Mouse (Mus musculus) mesoderm, embryonic 11.5 days (tissue): ENCODE measurements around the gene Hal.
"Not testable (repeated sequence)": the region's sequence is repeated elsewhere in the genome, so short reads cannot be mapped to it uniquely, and the experiment has no call there.

Source experiments
- DNase-seq: peaks from one replicate; pipeline ENCODE4 v3.0.0-alpha.2; 2012; ENCODE audit warnings: low read depth, low spot score

The Hal gene

GRCm38 (mm10) chr10:93515927-93516326, 27.4 kb downstream of the Hal start:
- no peak for DNase-seq

GRCm38 (mm10) chr10:93517754-93518153, 29.2 kb downstream of the Hal start:
- DNase-seq = no peak

GRCm38 (mm10) chr10:93518186-93518585, 29.6 kb downstream of the Hal start:
- DNase-seq = no peak

- DNase-seq = no peak
These were observed 30.1 kb downstream of the Hal start for GRCm38 (mm10) chr10:93518620-93519019.

- DNase-seq = no peak
These were observed 30.6 kb downstream of the Hal start for GRCm38 (mm10) chr10:93519159-93519558.

GRCm38 (mm10) chr10:93519756-93520155, 31.2 kb downstream of the Hal start:
- DNase-seq = no peak

- no peak for DNase-seq
These were observed 32.4 kb downstream of the Hal start for GRCm38 (mm10) chr10:93520994-93521393.

GRCm38 (mm10) chr10:93525329-93525728, 36.8 kb downstream of the Hal start:
- DNase-seq = no peak

- DNase-seq = no peak
These were observed 49.7 kb downstream of the Hal start for GRCm38 (mm10) chr10:93538287-93538686.

- no peak for DNase-seq
These were observed 50.2 kb downstream of the Hal start for GRCm38 (mm10) chr10:93538818-93539217.

- DNase-seq = peak; percentile 85
These were observed 51.3 kb downstream of the Hal start, which contains the start of gene Amdhd1 for GRCm38 (mm10) chr10:93539775-93540430. Amdhd1 (minus strand) TSS chr10:93540033.

- no peak for DNase-seq
These were observed 52.1 kb downstream of the Hal start, which contains the start of gene Ccdc38 for GRCm38 (mm10) chr10:93540431-93541210. Ccdc38 (plus strand) TSS chr10:93540632.

- DNase-seq = no peak
These were observed 53.0 kb downstream of the Hal start for GRCm38 (mm10) chr10:93541585-93541984.

GRCm38 (mm10) chr10:93542356-93542755, 53.8 kb downstream of the Hal start:
- DNase-seq = no peak

- no peak for DNase-seq
These were observed 54.6 kb downstream of the Hal start for GRCm38 (mm10) chr10:93543176-93543575.

GRCm38 (mm10) chr10:93544172-93544571, 55.6 kb downstream of the Hal start:
- DNase-seq = no peak

- DNase-seq = no peak
These were observed 59.2 kb downstream of the Hal start for GRCm38 (mm10) chr10:93547741-93548270.

GRCm38 (mm10) chr10:93548991-93549390, 60.4 kb downstream of the Hal start:
- DNase-seq = peak; percentile 86

GRCm38 (mm10) chr10:93549821-93550220, 61.3 kb downstream of the Hal start:
- no peak for DNase-seq

- DNase-seq = no peak
These were observed 64.0 kb downstream of the Hal start for GRCm38 (mm10) chr10:93552596-93552995.

- DNase-seq = not testable (repeated sequence)
These were observed 69.4 kb downstream of the Hal start for GRCm38 (mm10) chr10:93557971-93558370.

GRCm38 (mm10) chr10:93559786-93560185, 71.2 kb downstream of the Hal start:
- DNase-seq = no peak
